Mouse (Mus musculus) olfactory bulb, adult 2 months (tissue): ENCODE measurements around the gene Zpr1. TPM values are rescaled to one million over a fixed set of nuclear protein-coding genes. Genes with fewer than 3 reads are reported as not detected.

Experiments
- H3K27ac ChIP-seq: fragments of 200-500 bp; 2 replicates; pipeline ENCODE4 v1.5.1; 2012; ENCODE audit warnings: low read depth, low read length; ENCODE audit not compliant: insufficient read depth
- H3K4me1 ChIP-seq: fragments of 200-500 bp; 2 replicates; pipeline ENCODE4 v1.6.1; 2012; ENCODE audit warnings: low read length; ENCODE audit not compliant: control insufficient read depth, insufficient read depth
- H3K4me3 ChIP-seq: fragments of 200-500 bp; 2 replicates; pipeline ENCODE4 v1.5.1; 2012; ENCODE audit warnings: mild to moderate bottlenecking, low read depth, low read length, moderate library complexity; ENCODE audit not compliant: insufficient read depth
- CTCF ChIP-seq: fragments of 200-500 bp; IDR thresholded peaks from 2 replicates; pipeline ENCODE4 v1.5.1; 2012; ENCODE audit warnings: low read depth, mild to moderate bottlenecking, low read length, moderate library complexity; ENCODE audit not compliant: insufficient read depth
- POLR2A ChIP-seq: fragments of 200-500 bp; IDR thresholded peaks from 2 replicates; pipeline ENCODE4 v1.6.1; 2012; ENCODE audit warnings: mild to moderate bottlenecking, low read depth, low read length, moderate library complexity; ENCODE audit not compliant: insufficient read depth
- WGBS: fragments of 180-500 bp; shearing (Covaris S2); methylation state at CpG from one replicate; pipeline ENCODE4 v1.1.7; 2018; 5-methylcytosine and 5-hydroxymethylcytosine counted together
- polyA plus RNA-seq: library from polyadenylated mRNA; stranded (reverse); fragments of >200 nt; gene quantifications from 2 replicates; pipeline ENCODE4 v1.2.4, GENCODE M21; 2012; ENCODE audit warnings: low replicate concordance; ENCODE audit not compliant: missing spikeins, insufficient read depth, insufficient read length

Zpr1 gene
- polyA plus RNA-seq, 1 experiment: not detected

DNA sequence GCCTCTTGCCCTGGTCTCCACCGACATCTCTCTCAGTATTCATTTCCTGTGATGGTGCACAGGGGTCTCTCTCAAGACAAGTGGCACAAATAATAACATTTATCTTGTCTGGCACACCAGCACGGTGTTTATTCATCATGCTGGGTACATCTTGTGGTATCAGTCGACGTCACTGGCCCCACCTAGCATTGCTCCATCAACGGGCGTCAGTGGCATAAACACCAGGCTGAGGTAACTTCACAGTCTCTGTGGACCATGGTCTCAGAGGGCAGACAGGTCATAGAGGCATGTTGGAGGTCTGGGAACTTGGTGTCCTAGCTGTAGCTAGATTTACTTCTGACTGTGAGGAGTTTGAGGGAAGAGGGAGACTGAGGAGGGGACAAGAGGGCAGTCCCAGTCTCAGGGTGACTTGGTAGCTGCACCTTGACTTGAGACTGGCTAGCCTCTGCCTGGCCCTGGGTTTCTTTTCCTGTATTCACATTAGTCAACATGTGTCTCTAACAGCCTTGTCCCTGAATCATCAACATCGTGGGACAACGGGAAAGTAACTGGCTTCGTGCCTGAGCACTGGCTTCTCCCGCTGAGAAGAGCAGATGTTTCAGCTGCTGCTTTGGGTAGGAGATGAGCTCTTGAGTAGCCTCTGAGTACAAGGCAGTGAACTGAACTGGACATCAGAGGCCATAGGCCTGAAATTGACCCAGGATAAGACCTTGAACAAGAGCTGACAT is 16.0 kb upstream of the Zpr1 start:
- Histone ChIP-seq H3K4me1 (no peaks in the 10 kb centered on the region), H3K4me3 (no peak overlapping the region), H3K27ac (no peak overlapping the region)
- 83% methylated on average over 10 of the region's 10 CpGs for WGBS
- TF ChIP-seq CTCF (no peak), POLR2A (no peak)

DNA sequence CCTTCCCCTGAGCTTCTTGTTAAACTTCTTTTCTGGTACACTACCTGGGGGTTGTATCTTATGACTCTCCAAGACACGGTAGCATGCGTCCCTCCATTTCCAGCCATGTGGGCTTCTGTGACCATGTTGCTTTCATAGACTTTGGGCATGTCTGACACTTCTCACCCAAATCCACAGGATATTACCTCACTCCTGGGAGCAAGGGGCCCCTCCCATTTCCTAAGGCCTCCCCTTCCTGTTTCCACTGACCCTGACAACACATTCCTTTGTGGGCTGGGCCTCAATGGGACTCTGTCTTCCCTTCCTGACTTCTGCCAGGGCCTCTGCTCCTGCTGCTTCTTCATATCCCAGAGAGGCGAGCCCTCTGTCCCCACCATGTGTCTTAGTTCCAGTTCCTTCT is 15.3 kb upstream of the Zpr1 start:
- no peak for TF ChIP-seq POLR2A
- no peak for TF ChIP-seq CTCF
- Histone ChIP-seq H3K4me3 (no peak overlapping the region), H3K27ac (no peak overlapping the region), H3K4me1 (no peaks in the 10 kb centered on the region)
- whole genome bisulfite sequencing: 96% methylated on average over 3 of the region's 3 CpGs

DNA sequence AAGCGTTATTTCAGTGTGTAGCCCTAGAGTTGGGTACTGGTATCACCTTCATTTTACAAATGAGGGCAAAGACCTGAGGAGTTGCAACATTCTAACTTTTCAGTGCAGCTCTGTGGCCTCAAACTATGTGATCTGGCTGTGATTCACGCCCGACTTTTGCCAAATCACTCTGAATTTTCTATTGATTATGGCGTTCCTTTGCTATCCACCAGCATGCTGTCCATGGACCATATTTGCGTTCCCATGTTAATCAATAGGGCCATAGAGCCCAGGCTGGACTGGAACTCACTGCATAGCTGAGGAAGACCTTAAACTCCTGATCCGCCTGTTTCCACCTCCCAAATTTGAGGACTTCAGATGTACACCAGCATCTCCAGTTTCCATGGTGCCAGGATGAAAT is 13.8 kb upstream of the Zpr1 start:
- Histone ChIP-seq H3K27ac (no peak overlapping the region), H3K4me3 (no peak overlapping the region), H3K4me1 (no peaks in the 10 kb centered on the region)
- TF ChIP-seq POLR2A (no peak), CTCF (no peak)
- 91% methylated on average over 6 of the region's 6 CpGs for WGBS

DNA sequence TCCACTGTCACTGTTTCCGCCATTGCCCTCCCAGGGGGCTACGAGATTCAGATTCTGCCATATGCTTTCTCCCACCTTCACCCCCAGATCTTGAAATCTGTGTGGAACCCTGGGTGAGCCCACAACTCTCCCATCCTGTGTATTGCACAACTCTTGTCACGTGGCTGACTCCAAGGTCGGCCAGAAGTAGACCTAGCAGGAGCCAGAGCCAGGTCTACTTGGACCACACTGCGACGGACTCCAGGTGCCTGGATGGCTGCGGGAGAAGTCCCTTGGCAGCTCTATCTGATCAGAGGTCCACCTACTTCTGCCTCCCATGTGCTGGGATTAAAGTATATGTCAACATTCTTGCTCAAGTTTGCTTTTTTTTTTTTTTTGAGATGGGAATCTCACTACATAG is 11.7 kb upstream of the Zpr1 start:
- Histone ChIP-seq H3K4me3 (no peak overlapping the region), H3K4me1 (no peaks in the 10 kb centered on the region), H3K27ac (no peak overlapping the region)
- TF ChIP-seq POLR2A (no peak), CTCF (no peak)
- WGBS: 92% methylated on average over 7 of the region's 7 CpGs

DNA sequence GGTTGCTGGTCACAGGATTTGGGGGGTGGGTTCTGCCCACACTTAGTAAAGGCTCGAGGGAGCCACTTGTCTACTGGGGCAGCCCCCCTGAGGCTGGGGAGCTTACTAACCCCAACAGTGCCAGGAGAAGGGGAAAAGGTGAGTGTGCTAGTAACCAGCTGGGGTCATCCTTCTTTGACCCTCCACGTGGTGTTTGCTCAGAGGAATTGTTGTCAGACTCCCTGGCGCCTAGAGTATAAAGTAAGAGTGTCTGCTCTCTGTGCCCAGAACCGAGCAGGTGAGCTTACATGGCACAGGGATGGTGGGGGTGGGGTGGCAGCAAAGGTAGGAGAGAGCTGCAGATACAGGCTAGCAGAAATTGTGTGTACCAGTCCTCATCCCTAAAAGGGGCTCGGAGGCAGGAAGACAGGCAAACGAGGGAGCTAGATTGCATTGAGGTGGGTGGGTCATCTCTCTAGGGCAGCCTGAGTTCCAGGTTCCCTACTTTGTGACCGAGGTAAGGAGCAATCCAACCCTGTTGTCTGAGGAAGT is 4.5 kb upstream of the Zpr1 start, which contains the start of gene Apoa5:
TSS of gene Apoa5 (plus strand) at position 291 of the 531 bp plus-strand sequence.
- Histone ChIP-seq H3K27ac (no peak within 1 kb of the TSS), H3K4me1 (0 out of 2 replicates have a peak, but pooled peaks cover 2% of the 10 kb centered on the region), H3K4me3 (no peak within 1 kb of the TSS)
- TF ChIP-seq POLR2A (no peak), CTCF (no peak)
- 56% methylated on average over 7 of the region's 7 CpGs for WGBS

DNA sequence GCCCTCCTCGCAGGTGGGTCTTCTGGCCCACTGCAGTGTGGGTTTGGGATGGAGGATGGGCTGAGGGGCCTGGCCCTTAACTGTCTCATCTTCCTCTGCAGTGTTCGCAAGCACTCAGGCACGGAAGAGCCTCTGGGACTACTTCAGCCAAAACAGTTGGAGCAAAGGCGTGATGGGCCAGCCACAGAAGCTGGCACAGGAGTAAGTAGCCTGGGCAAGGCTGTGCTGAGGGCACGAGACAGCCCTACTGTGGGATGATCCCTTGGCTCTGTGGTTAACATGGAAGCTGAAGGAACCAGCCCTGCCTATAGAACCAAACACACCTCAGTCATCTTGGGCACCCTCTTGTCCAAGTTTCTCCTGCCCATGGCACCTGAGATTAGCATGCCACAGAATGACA is 3.7 kb upstream of the Zpr1 start:
- Histone ChIP-seq H3K4me3 (no peak overlapping the region), H3K4me1 (0 out of 2 replicates have a peak, but pooled peaks cover 2% of the 10 kb centered on the region), H3K27ac (no peak overlapping the region)
- TF ChIP-seq CTCF: no peak
- no peak for TF ChIP-seq POLR2A
- WGBS: 79% methylated on average over 5 of the region's 5 CpGs

DNA sequence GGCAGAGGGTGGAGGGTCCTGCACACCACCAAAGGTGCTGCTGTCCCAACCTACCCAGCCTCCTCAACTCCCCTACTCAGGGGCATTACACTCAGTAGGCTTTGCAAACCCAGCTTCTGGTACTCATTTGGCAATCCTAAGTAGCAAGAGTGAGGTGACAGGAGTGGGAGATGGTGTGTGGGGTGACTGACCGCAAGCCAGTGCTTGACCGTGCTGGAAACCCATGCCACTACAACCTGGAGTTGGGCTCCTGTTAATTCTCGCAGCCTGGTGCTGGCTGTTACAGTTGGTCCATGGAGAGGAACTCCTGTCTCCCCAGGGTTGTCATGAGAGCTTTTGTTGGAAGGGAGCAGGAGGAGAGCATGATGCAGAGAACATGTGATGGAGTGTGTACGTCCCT is 2.1 kb upstream of the Zpr1 start:
- TF ChIP-seq CTCF: no peak
- no peak for TF ChIP-seq POLR2A
- H3K4me3 ChIP-seq: no peak overlapping the region
- H3K27ac ChIP-seq: no peak overlapping the region
- WGBS: 93% methylated on average over 4 of the region's 4 CpGs
- 0 out of 2 replicates have a peak, but pooled peaks cover 2% of the 10 kb centered on the region for H3K4me1 ChIP-seq

DNA sequence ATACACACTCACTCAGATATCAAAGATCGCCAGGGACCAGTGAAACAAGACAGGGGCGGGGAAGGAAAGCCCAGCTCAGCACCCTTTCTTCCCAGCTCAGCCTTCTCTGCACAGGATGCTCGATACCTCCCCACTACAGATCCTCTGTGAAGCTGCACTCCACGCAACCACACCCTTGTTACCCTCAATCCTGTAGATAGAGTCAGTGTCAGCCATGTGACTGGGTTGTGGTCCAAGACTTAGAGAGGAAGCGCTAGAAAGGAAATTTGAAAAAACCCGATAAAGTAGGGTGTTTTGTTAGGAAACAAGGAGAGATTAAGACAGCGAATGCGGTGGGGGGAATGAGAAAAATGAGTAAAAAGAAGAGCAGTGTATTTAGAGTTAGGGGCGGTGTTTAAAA is 794 bp upstream of the Zpr1 start:
- WGBS: 79% methylated on average over 9 of the region's 9 CpGs
- no peak for TF ChIP-seq POLR2A
- TF ChIP-seq CTCF: no peak
- Histone ChIP-seq H3K4me1 (0 out of 2 replicates have a peak, but pooled peaks cover 2% of the 10 kb centered on the region), H3K27ac (no peak overlapping the region), H3K4me3 (no peak overlapping the region)

DNA sequence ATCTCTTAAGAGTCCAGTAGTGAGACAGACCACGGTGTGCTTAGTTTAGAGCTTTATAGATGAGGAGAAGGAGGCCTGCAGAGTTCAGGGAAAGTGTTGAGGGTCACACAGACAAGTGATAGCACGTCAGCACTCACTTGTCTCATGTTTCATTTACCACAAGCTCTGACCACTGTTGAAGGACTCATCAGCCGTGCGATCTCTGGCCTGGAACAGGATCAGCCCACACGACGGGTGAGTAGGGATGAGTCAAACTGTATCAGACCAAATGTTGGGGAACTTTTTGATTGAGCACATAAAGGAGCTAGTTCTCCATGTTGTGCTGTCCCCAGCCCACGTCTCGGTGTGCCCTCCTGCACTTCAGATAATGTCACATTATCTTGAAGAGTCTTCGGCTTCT is 1.6 kb downstream of the Zpr1 start:
- TF ChIP-seq POLR2A: no peak
- TF ChIP-seq CTCF: no peak

More for the DNA sequence above, 1.6 kb downstream of the Zpr1 start:
- Histone ChIP-seq H3K4me3 (no peak overlapping the region), H3K27ac (no peak overlapping the region), H3K4me1 (0 out of 2 replicates have a peak, but pooled peaks cover 2% of the 10 kb centered on the region)
- WGBS: 94% methylated on average over 9 of the region's 9 CpGs
